Mouse (Mus musculus) brain, embryonic 14.5 days (tissue): ENCODE results near the gene 2310011J03Rik.

Experiments used
- CTCF ChIP-seq: fragments of 200-500 bp; IDR thresholded peaks from 2 replicates; pipeline ENCODE4 v1.5.1; 2012; ENCODE audit warnings: inconsistent platforms, mild to moderate bottlenecking, moderate library complexity, borderline replicate concordance; ENCODE audit not compliant: insufficient read depth, insufficient read length; ENCODE audit errors: extremely low read depth
- POLR2A ChIP-seq: fragments of 200-500 bp; IDR thresholded peaks from 2 replicates; pipeline ENCODE4 v1.6.1; 2012; ENCODE audit warnings: mild to moderate bottlenecking, inconsistent platforms, borderline replicate concordance; ENCODE audit not compliant: poor library complexity, insufficient read depth, insufficient read length, severe bottlenecking; ENCODE audit errors: extremely low read depth

GRCm38 (mm10) chr10:80294788-80295303 lies 25.5 kb downstream of the 2310011J03Rik start:
- no peak for TF ChIP-seq CTCF
- no peak for TF ChIP-seq POLR2A
